8 mouse cellular contexts compared by ENCODE assay signal in the genomic region with DNA sequence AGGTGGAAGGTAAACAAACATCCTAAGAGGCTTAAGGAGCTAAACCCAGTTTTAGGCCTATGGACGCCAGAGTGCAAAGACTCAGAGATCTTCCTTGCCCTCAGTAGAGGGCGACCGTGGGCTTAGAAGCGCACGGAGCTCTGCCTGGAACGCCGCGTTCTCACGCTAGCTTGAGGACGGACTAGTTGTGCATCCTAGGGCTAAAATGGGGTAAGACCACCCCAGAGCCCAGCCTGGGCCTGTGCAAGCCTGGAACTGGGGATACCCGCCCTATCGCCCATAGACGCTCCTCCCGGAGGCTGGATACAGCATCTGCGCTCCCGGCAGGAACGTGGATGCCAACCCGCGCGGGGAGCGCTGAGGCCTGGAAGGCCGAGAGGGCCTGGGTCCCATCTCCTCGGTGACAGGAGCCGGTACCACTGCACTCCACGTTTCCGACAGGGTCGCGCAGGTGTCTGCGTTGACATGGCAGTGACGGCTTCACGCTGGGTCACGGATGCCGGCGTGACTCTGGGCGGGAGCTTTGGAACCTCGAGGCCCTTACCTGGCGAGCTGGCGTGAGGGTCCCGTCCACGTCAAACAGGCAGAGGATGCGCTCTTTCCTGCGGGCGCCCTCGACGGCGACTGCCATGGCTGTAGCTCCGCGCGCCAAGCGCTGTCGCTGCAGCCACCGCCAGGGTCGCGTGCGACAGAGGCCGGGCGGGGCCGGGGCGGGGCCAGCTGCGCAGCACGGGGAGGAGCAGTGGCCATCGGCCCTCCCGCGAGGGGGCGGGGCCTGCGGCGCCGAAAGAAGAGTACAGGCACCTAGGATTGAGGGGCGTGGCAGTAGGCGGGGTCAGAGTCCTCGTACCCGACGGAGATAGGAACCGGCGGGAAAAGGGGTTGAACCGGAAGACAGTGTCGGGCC. TPM values are rescaled to one million over a fixed set of nuclear protein-coding genes. Genes with fewer than 3 reads are reported as not detected.
DNase-seq lines count a peak whose midpoint lies in the region; ATAC-seq lines count a peak whose summit lies in the region.

A gene (minus strand): TSS at position 760 of the 907 bp plus-strand sequence.

- peak; percentile 99 for DNase-seq in NIH3T3 (ENCODE audit: low read depth)
- peak; percentile 100 for DNase-seq in cerebellum, postnatal 10 days
- peak; percentile 97 to 98 for DNase-seq in frontal cortex, postnatal 10 days (ENCODE audit: low spot score in 2 of 2)
- DNase-seq in layer of hippocampus, postnatal 14 days (ENCODE audit: low spot score in 2 of 2): peak; percentile 92 to 98
- peak; percentile 99 for DNase-seq in lung, postnatal 14 days
- DNase-seq in retina, adult 2 months (ENCODE audit: low read depth, low spot score): peak; percentile 96
- DNase-seq in thymus, postnatal 36 days: peak; percentile 100

- peak; percentile 98 for ATAC-seq in hindbrain, embryonic 12.5 days (ENCODE audit: low FRiP score)

- peak within 1 kb of the TSS; percentile 78 for H3K9ac ChIP-seq in hindbrain, embryonic 12.5 days

- peak within 1 kb of the TSS; percentile 99 for H3K4me2 ChIP-seq in hindbrain, embryonic 12.5 days (replicated peaks)

- no peaks in the 10 kb centered on the region for H3K4me1 ChIP-seq in hindbrain, embryonic 12.5 days

- peak within 1 kb of the TSS; percentile 58 for H3K4me3 ChIP-seq in hindbrain, embryonic 12.5 days

- no peaks in the 10 kb centered on the region for H3K9me3 ChIP-seq in hindbrain, embryonic 12.5 days (replicated peaks)

- under 1% methylated on average over 77 of the region's 77 CpGs for WGBS in hindbrain, embryonic 12.5 days

- 0 out of 2 replicates have a peak, but pooled peaks cover under 1% of the 10 kb centered on the region for H3K36me3 ChIP-seq in hindbrain, embryonic 12.5 days

- H3K27me3 ChIP-seq in hindbrain, embryonic 12.5 days: no peaks in the 10 kb centered on the region

- H3K27ac ChIP-seq in hindbrain, embryonic 12.5 days: peak within 1 kb of the TSS; percentile 86

RNA-seq across cellular contexts. Expression of the gene that starts here (rescaled TPM):
- 30.7 and 32.3 TPM in 2 replicates for polyA plus RNA-seq in hindbrain, embryonic 12.5 days (2016; fragmentation: Nextera tagmentation; extraction: Ambion mirVana)
- 100 to 1,000 TPM; 188 to 201 TPM for total RNA-seq in layer of hippocampus, postnatal 14 days (2021)

Comparison
In these comparisons a context has a peak if more than half of its experiments do, and no peak if none do; other contexts are left out.
1. Peak in every context shown above with its lines: DNase-seq, ATAC-seq, H3K4me3 ChIP-seq and H3K27ac ChIP-seq.